Mouse (Mus musculus) liver, adult 2 months (tissue): ENCODE results near the gene Acsm5. TPM values are rescaled to one million over a fixed set of nuclear protein-coding genes. Genes with fewer than 3 reads are reported as not detected.

Source experiments
- DNase-seq: peaks from one replicate; pipeline ENCODE4 v3.0.0-alpha.2; 2011; ENCODE audit warnings: low read depth, low spot score; ENCODE audit errors: extremely low read depth
- H3K27ac ChIP-seq: fragments of 200-500 bp; replicated peaks from 2 replicates; pipeline ENCODE4 v1.5.1; 2012; ENCODE audit warnings: low read depth, mild to moderate bottlenecking, control low read depth, inconsistent platforms, low read length; ENCODE audit not compliant: insufficient read depth
- H3K27me3 ChIP-seq: fragments of 200-500 bp; 2 replicates; pipeline ENCODE4 v1.6.1; 2012; ENCODE audit warnings: mild to moderate bottlenecking, moderate library complexity, low read length, inconsistent platforms; ENCODE audit not compliant: control insufficient read depth, insufficient read depth
- H3K36me3 ChIP-seq: fragments of 200-500 bp; 2 replicates; pipeline ENCODE4 v1.6.1; 2012; ENCODE audit warnings: low read length, inconsistent platforms; ENCODE audit not compliant: control insufficient read depth, insufficient read depth
- H3K4me1 ChIP-seq: fragments of 200-500 bp; 2 replicates; pipeline ENCODE4 v1.6.1; 2011; ENCODE audit warnings: low read length; ENCODE audit not compliant: control insufficient read depth, insufficient read depth
- H3K4me3 ChIP-seq: fragments of 200-500 bp; 2 replicates; pipeline ENCODE4 v1.5.1; 2011; ENCODE audit warnings: low read depth, mild to moderate bottlenecking, control low read depth, low read length, moderate library complexity; ENCODE audit not compliant: insufficient read depth
- H3K79me2 ChIP-seq: fragments of 200-500 bp; 2 replicates; pipeline ENCODE4 v1.6.1; 2012; ENCODE audit warnings: inconsistent platforms, mild to moderate bottlenecking, low read length, moderate library complexity; ENCODE audit not compliant: control insufficient read depth, insufficient read depth
- H3K9ac ChIP-seq: fragments of 200-500 bp; 2 replicates; pipeline ENCODE4 v1.6.1; 2012; ENCODE audit warnings: low read depth, mild to moderate bottlenecking, control low read depth, inconsistent platforms, low read length
- CTCF ChIP-seq: fragments of 200-500 bp; IDR thresholded peaks from 2 replicates; pipeline ENCODE4 v1.5.1; 2011; ENCODE audit warnings: low read depth, low read length, control low read depth
- POLR2A ChIP-seq: fragments of 200-500 bp; IDR thresholded peaks from 2 replicates; pipeline ENCODE4 v1.6.1; 2011; ENCODE audit warnings: low read length, control low read depth; ENCODE audit not compliant: insufficient read depth; ENCODE audit errors: extremely low read depth
- WGBS: fragments of 180-500 bp; shearing (Covaris S2); methylation state at CpG from one replicate; pipeline ENCODE4 v1.1.7; 2018; 5-methylcytosine and 5-hydroxymethylcytosine counted together
- polyA plus RNA-seq: library from polyadenylated mRNA; depleted of rRNA; stranded (reverse); fragments of >200 nt; gene quantifications from 2 replicates; pipeline ENCODE4 v1.2.3, GENCODE M21; 2012
- total RNA-seq: library from RNA; depleted of rRNA; stranded (reverse); fragments of >200 nt; gene quantifications from 2 replicates; pipeline ENCODE4 v1.2.3, GENCODE M21; 2014

Acsm5 gene
- total and polyA plus RNA-seq, 2 experiments, result 109 to 127 TPM

DNA sequence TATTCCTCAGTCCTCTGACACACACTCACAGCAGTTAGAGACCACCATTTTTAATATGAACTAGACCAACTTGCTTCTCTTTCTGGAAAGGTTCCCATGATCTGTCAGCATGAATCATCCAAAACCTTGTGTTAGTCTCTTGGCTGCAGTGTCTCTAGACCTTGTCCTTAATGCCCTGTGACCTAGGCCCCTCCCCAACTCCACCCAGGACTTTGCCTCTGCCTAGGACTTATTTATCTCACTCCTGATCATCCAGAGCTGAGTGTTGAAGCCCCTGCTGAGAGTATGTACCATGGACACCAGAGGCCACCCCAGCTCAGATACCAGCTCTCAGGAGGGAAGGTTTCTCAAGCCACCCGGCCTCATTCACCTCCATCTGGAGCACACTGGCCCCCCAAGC lies 3.1 kb downstream of the Acsm5 start:
- no peaks in the 10 kb centered on the region for H3K79me2 ChIP-seq

DNA sequence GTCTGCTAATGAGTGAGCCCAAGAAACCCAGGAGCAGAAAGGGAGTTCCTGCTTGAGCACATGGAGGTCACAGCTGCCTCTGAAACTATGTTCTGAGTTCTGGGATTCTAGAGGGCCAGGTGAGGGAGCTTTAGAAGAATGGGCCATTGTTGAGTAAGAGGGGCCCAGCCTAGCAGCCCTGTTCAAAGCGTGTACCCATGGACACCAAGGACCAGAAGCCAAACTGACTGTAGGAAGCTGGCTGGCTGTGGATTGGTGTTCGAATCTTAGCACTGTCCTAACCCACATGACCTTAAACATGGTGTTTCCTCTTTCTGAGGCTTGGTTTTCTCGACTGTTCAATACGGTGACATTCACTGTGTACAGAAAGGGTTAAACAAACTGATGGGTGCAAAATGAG lies 4.1 kb downstream of the Acsm5 start, which contains the start of gene Pdilt:
Gene Pdilt (minus strand): TSS at position 101 of the 400 bp plus-strand sequence.
- TF ChIP-seq CTCF (no peak), POLR2A (no peak)
- H3K27ac ChIP-seq, result peak within 1 kb of the TSS; percentile 99
- WGBS, result 30% methylated on average over 4 of the region's 4 CpGs
- no peaks in the 10 kb centered on the region for H3K27me3 ChIP-seq
- peak within 1 kb of the TSS; percentile 9; the same call in 1 of the 2 replicates for H3K4me3 ChIP-seq
- DNase-seq, result peak; percentile 32
- peaks cover 28% of the 10 kb centered on the region for H3K4me1 ChIP-seq
- peak within 1 kb of the TSS; percentile 70 for H3K9ac ChIP-seq
- H3K36me3 ChIP-seq, result peaks cover 6% of the 10 kb centered on the region; the same call in 1 of the 2 replicates
- H3K79me2 ChIP-seq, result no peaks in the 10 kb centered on the region

More for the DNA sequence above, 3.1 kb downstream of the Acsm5 start:
- peaks cover 6% of the 10 kb centered on the region; the same call in 1 of the 2 replicates for H3K36me3 ChIP-seq
- peak; percentile 96 for DNase-seq
- 6% methylated on average over 1 of the region's 1 CpGs for WGBS
- no peak overlapping the region for H3K4me3 ChIP-seq
- H3K27me3 ChIP-seq, result no peaks in the 10 kb centered on the region
- no peak for TF ChIP-seq CTCF
- peak; percentile 43; the same call in 1 of the 2 replicates for TF ChIP-seq POLR2A
- peak overlapping the region; percentile 99 for H3K27ac ChIP-seq
- H3K9ac ChIP-seq, result peak overlapping the region; percentile 70
- H3K4me1 ChIP-seq, result peaks cover 28% of the 10 kb centered on the region

DNA sequence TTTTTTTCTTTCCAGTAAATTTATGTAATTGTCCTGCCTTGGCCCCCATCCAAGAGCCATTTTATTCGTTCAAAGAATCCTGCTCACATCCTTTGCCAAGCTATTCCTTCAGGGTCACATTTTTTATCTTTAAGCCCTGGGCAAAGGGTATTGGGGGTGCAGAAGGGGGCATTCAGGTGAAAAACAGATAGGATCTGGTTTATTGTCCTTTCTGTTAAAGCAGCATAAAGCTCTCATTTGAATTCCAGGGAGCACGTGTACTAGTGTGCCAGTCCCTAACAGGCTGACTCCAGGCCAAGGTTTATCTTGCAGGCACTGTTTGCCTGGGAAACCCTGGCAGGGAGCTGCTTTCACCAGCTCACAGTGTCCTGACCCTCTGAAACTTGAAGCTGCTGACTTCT lies 6.6 kb downstream of the Acsm5 start:
- peak; percentile 98 for DNase-seq
- Histone ChIP-seq H3K9ac (peak overlapping the region; percentile 80), H3K79me2 (no peaks in the 10 kb centered on the region), H3K27me3 (no peaks in the 10 kb centered on the region), H3K4me1 (peaks cover 31% of the 10 kb centered on the region), H3K4me3 (peak overlapping the region; percentile 30; the same call in 1 of the 2 replicates), H3K36me3 (peaks cover 9% of the 10 kb centered on the region; the same call in 1 of the 2 replicates), H3K27ac (peak overlapping the region; percentile 89)
- WGBS, result 1% methylated on average over 2 of the region's 2 CpGs
- TF ChIP-seq CTCF (no peak), POLR2A (0 out of 2 replicates have a peak, but pooled peaks have one; percentile 18)

DNA sequence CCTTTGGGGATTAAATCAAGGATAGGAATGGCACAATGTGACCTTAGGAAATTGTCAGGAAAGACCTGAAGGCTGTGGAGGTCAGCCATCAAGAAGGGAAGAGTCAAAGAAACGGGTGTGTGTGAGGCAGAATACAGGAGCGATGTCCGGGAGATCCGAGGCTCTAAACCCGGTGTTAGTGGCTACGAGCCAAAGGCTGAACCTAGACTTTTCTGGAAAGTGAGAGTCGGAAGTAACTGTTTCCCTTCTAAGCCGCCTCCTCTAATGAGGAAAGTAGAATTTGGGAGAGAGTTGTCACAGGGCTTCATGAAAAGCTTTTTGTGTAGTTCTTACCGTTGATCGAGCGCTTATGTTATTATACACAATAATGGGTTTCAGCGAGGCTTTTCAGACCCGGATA lies 7.2 kb downstream of the Acsm5 start:
- no peak for TF ChIP-seq POLR2A
- Histone ChIP-seq H3K9ac (peak overlapping the region; percentile 80), H3K36me3 (peaks cover 14% of the 10 kb centered on the region), H3K27ac (peak overlapping the region; percentile 89), H3K4me3 (peak overlapping the region; percentile 30), H3K4me1 (peaks cover 30% of the 10 kb centered on the region), H3K79me2 (no peaks in the 10 kb centered on the region), H3K27me3 (no peaks in the 10 kb centered on the region)
- DNase-seq, result peak; percentile 68
- 22% methylated on average over 13 of the region's 13 CpGs for WGBS

DNA sequence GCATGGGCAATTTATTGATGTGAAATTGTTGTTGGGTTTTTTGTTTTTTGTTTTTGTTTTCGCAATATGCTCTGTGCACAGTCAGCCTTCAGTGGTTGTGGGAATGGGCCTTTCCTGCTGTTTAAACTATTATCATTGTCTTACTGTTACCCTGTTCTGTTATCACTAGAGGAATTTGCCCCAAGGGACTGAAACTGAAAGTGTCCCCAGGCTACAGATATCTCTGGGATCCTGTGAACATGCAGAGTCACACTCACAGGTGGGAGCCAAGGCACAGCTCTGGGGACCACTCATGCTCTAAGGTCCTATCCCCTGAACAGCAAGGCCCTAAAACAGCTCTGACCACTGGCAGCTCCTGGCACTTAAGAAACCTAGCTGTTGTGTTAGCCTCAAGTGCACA lies 7.9 kb downstream of the Acsm5 start:
- Histone ChIP-seq H3K79me2 (no peaks in the 10 kb centered on the region), H3K27ac (peak overlapping the region; percentile 89), H3K36me3 (peaks cover 20% of the 10 kb centered on the region), H3K4me3 (peak overlapping the region; percentile 30), H3K9ac (peak overlapping the region; percentile 73), H3K27me3 (no peaks in the 10 kb centered on the region), H3K4me1 (peaks cover 32% of the 10 kb centered on the region)
- DNase-seq, result peak; percentile 81
- 22% methylated on average over 1 of the region's 1 CpGs for WGBS
- TF ChIP-seq POLR2A (no peak), CTCF (no peak)

DNA sequence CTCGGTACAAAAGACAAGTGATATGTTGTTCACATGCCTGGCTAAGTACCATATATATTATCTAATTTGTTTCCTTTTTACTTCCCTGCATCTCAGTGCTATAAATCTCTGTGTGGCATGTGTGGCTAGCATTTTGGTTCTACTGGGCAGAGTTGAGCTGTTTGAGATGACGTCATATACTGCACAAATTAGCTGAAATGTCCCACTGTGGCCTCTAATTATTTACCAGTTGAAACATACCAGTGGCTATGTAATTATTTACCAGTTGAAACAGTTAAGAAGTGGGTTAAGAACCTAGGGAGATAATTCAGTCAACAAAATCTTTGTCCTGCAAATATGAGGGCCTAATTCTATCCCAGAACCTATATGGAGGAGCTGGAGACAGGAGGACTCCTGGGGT lies 8.3 kb downstream of the Acsm5 start:
- Histone ChIP-seq H3K4me3 (peak overlapping the region; percentile 30), H3K27ac (peak overlapping the region; percentile 89), H3K9ac (peak overlapping the region; percentile 73), H3K36me3 (peaks cover 24% of the 10 kb centered on the region), H3K79me2 (no peaks in the 10 kb centered on the region), H3K4me1 (peaks cover 31% of the 10 kb centered on the region), H3K27me3 (no peaks in the 10 kb centered on the region)
- peak; percentile 93 for DNase-seq
- 21% methylated on average over 2 of the region's 2 CpGs for WGBS
- no peak for TF ChIP-seq POLR2A
- no peak for TF ChIP-seq CTCF
